Mouse (Mus musculus) E14TG2a.4 (cell line): ENCODE data around the gene Fam240b.

Source experiments
- CTCF ChIP-seq: conservative IDR thresholded peaks from 2 replicates; pipeline ENCODE4 v1.5.1; 2014; ENCODE audit warnings: low read length
- POU5F1 ChIP-seq: IDR thresholded peaks from 2 replicates; pipeline ENCODE4 v1.6.1; 2014; ENCODE audit warnings: low read length, borderline replicate concordance

GRCm38 (mm10) chr13:64526515-64527285 is 29.1 kb upstream of the Fam240b start:
- TF ChIP-seq CTCF (no peak), POU5F1 (no peak)
